Mouse (Mus musculus): Measurements from ENCODE around the gene Hnrnpab.

DNA sequence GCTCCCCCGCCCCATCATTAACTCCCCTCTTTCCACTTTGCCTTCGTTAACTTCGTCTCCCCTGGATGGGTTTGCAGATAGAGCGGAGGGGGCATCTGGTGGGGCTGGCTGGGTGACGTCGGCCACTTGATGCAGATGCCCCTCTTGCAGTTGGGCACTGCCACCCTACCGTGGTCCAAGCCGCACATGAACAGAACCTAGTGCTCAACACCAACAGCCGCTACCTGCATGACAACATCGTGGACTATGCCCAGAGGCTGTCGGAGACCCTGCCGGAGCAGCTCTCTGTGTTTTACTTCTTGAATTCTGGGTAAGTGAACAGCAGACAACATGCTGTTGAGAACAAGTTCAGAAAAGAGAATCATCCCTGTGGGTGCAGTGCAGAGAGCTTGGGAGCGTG, 20.2 kb downstream of the Hnrnpab start:
- TF ChIP-seq RAD21 (IDR thresholded peaks at IDR 0.05; ENCODE audit: low read depth, low read length) (no peak), GABPA (IDR thresholded peaks at IDR 0.05; ENCODE audit: low read depth, low read length) (no peak), NELFE (IDR thresholded peaks at IDR 0.05; ENCODE audit: low read depth, low read length) (no peak), ZNF384 (IDR thresholded peaks at IDR 0.05; ENCODE audit: low read depth, low read length) (no peak), CTCF (IDR thresholded peaks at IDR 0.05 in 2 of 3, conservative IDR thresholded peaks at IDR 0.05 in 1 of 3; ENCODE audit: control insufficient read depth in 1 of 3, insufficient read depth in 1 of 3, low read depth in 2 of 3, low read length in 3 of 3, poor library complexity in 1 of 3, severe bottlenecking in 1 of 3) (no peak), CHD2 (IDR thresholded peaks at IDR 0.05; ENCODE audit: low read length) (no peak), MEF2A (IDR thresholded peaks at IDR 0.05; ENCODE audit: extremely low read depth, insufficient replicate concordance, low read depth, low read length, poor library complexity, severe bottlenecking) (no peak), ELF1 (IDR thresholded peaks at IDR 0.05; ENCODE audit: low read depth, low read length) (no peak), MAX (IDR thresholded peaks at IDR 0.05; ENCODE audit: low read length) (no peak), ZC3H11A (IDR thresholded peaks at IDR 0.05; ENCODE audit: low read depth, low read length) (no peak), SMC3 (IDR thresholded peaks at IDR 0.05; ENCODE audit: low read depth, low read length) (no peak), MYB (IDR thresholded peaks at IDR 0.05; ENCODE audit: low read depth, low read length) (no peak), SIN3A (IDR thresholded peaks at IDR 0.05; ENCODE audit: low read length) (no peak)

Data from MEL (cell line).